In the genomic region with DNA sequence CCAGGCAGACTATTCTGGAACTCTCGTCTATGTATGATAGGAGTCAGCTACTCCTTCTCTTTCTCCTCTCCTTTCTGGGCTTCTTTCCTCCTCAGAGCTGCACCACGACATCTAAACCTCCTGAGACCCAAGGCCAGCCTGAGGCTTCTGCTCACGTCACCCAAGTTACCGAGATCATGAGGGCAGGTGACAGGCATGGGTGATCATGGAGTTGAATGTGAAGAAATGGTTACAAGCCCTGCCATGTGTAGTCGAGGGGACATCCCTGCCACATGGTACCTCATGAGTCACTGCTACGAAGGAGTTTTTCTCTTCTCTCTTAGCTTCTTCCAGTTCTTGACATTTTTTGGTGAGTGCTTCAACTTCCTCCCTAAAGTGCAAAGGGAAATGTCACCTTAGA, we compare ENCODE assay signal across 25 mouse cellular contexts.
"Had no signal": no experiment of that assay in that cellular context is flagged by ENCODE, and none has a peak within 500 bp of the region (broad histone marks: within the 10 kb centered on the region; RNA-seq: fewer than 3 reads in every experiment).

No protein-coding gene starts in this region.

- H3K4me3 ChIP-seq: heart, adult 2 months; heart, embryonic 13.5 days; heart, embryonic 15.5 days; hindbrain, embryonic 13.5 days; hindbrain, embryonic 15.5 days; kidney, embryonic 15.5 days; layer of hippocampus, adult 2 months; left cerebral cortex, adult 2 months; limb, embryonic 10.5 days; limb, embryonic 12.5 days; liver, embryonic 13.5 days had no signal

- H3K27ac ChIP-seq: heart, adult 2 months; heart, embryonic 13.5 days; heart, embryonic 15.5 days; hindbrain, embryonic 13.5 days; hindbrain, embryonic 15.5 days; hindbrain, postnatal 0 days; kidney, embryonic 15.5 days; kidney, postnatal 0 days; layer of hippocampus, adult 2 months; left cerebral cortex, adult 2 months; limb, embryonic 10.5 days; limb, embryonic 12.5 days; liver, embryonic 13.5 days had no signal

- H3K4me1 ChIP-seq: heart, embryonic 15.5 days; kidney, embryonic 15.5 days had no signal

- DNase-seq: gastrocnemius, postnatal 14 days; gastrocnemius, postnatal 36 days; heart, adult 2 months; heart, postnatal 14 days; heart, postnatal 36 days; kidney, adult 11 months; kidney, adult 2 months; kidney, adult 9 months; kidney, postnatal 14 days; kidney, postnatal 36 days; liver; liver, embryonic 13.5 days had no signal

- H3K4me2 ChIP-seq: heart, embryonic 11.5 days; heart, embryonic 13.5 days; heart, embryonic 15.5 days; hindbrain, embryonic 13.5 days; hindbrain, embryonic 15.5 days; kidney, embryonic 15.5 days; limb, embryonic 12.5 days; liver, embryonic 11.5 days; liver, embryonic 13.5 days had no signal

- H3K9ac ChIP-seq: heart, embryonic 13.5 days; heart, embryonic 15.5 days; hindbrain, embryonic 13.5 days; hindbrain, embryonic 15.5 days; kidney, embryonic 15.5 days; limb, embryonic 12.5 days; liver, embryonic 13.5 days had no signal

- H3K9me3 ChIP-seq: heart, embryonic 13.5 days; heart, embryonic 15.5 days; hindbrain, embryonic 13.5 days; hindbrain, embryonic 15.5 days; kidney, embryonic 15.5 days; limb, embryonic 10.5 days; limb, embryonic 12.5 days; liver, embryonic 13.5 days had no signal

- H3K27me3 ChIP-seq: heart, embryonic 13.5 days; heart, embryonic 15.5 days; hindbrain, embryonic 13.5 days; hindbrain, embryonic 15.5 days; kidney, embryonic 15.5 days; limb, embryonic 12.5 days; liver, embryonic 13.5 days had no signal
